Mouse (Mus musculus): ENCODE results near the gene Vars. TPM values are rescaled to one million over a fixed set of nuclear protein-coding genes. Genes with fewer than 3 reads are reported as not detected.

The Vars gene
- polyA plus RNA-seq, 1 experiment, result 208 TPM

DNA sequence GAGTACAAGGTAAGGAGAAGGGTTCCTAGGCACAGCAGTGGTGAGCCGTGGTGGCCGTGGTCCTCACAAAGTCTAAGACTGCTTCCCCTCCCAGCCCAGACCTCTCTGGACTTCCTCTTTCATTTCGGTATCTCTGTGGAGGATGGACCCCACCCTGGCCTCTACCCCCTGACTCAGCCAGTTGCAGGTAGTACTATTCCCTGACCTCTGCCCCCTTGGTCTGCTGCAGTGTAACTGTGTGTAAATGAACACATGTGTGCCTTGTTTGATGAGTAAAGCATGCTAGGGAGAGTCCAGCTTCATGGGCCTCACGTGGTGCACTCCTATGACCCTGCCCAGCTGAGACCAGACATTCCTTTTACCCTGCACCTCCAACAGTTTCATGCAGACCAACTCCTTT is 23.0 kb downstream of the Vars start:
- Histone ChIP-seq H3K4me3 (no peak overlapping the region), H3ac (ENCODE audit: control insufficient read depth, insufficient read length) (no peak overlapping the region), H3K36me3 (ENCODE audit: control insufficient read depth, insufficient read depth) (no peaks in the 10 kb centered on the region), H3K27me3 (ENCODE audit: control insufficient read depth, insufficient read depth, insufficient read length) (no peaks in the 10 kb centered on the region), H3K4me2 (ENCODE audit: low read depth) (no peak overlapping the region), H3K79me2 (ENCODE audit: control insufficient read depth, insufficient read depth) (no peaks in the 10 kb centered on the region)
- TF ChIP-seq MAX (IDR thresholded peaks at IDR 0.05; ENCODE audit: low read depth), result no peak
- no peak for TF ChIP-seq TCF12 (IDR thresholded peaks at IDR 0.05; ENCODE audit: insufficient read depth, poor library complexity, severe bottlenecking)
- TF ChIP-seq TCF3 (IDR thresholded peaks at IDR 0.05; ENCODE audit: insufficient read length, low read depth), result no peak
- TF ChIP-seq POLR2A (IDR thresholded peaks at IDR 0.05; ENCODE audit: insufficient read length, low read depth), result no peak
- TF ChIP-seq USF1 (IDR thresholded peaks at IDR 0.05; ENCODE audit: low read depth), result no peak
- no peak for TF ChIP-seq SRF (IDR thresholded peaks at IDR 0.05; ENCODE audit: control insufficient read depth, insufficient read length, low read depth)
- no peak for TF ChIP-seq REST (IDR thresholded peaks at IDR 0.05; ENCODE audit: insufficient read depth, insufficient read length)
- no peak for TF ChIP-seq MYOD1 (IDR thresholded peaks at IDR 0.05; ENCODE audit: control insufficient read depth in 1 of 3, insufficient read length in 2 of 3, low read depth in 2 of 3)
- no peak for TF ChIP-seq E2F4 (IDR thresholded peaks at IDR 0.05; ENCODE audit: insufficient read depth)
- TF ChIP-seq MYOG (IDR thresholded peaks at IDR 0.05; ENCODE audit: control insufficient read depth in 1 of 3, insufficient read depth in 1 of 3, insufficient read length in 2 of 3, low read depth in 2 of 3), result no peak
- no peak for TF ChIP-seq POLR2AphosphoS2 (IDR thresholded peaks at IDR 0.05; ENCODE audit: insufficient read length, low read depth)
- TF ChIP-seq CEBPB (IDR thresholded peaks at IDR 0.05; ENCODE audit: insufficient read depth, poor library complexity, severe bottlenecking), result no peak

DNA sequence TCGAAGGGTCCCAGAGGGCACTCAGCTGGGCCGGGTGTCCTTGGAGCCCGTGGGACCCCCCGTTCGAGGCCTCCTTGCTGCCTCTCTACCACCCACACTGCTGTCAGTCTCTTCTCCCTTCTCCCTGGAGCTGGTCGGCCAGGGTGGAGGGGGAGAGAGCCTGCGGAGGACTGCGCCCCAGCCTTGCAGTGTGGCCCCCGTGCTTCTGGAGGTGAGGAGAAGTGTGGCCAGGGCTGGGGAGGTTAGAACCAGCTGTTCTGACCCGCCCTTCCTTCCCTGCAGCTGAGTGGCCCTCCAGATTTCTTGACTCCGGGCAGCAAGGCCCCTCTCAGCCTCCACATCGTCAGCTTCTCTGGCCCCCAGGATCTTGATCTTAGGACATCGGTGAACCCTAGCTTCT is 23.5 kb downstream of the Vars start:
- no peaks in the 10 kb centered on the region for H3K27me3 ChIP-seq (ENCODE audit: control insufficient read depth, insufficient read depth, insufficient read length)
- H3K79me2 ChIP-seq (ENCODE audit: control insufficient read depth, insufficient read depth), result no peaks in the 10 kb centered on the region
- H3K36me3 ChIP-seq (ENCODE audit: control insufficient read depth, insufficient read depth), result no peaks in the 10 kb centered on the region
- no peak overlapping the region for H3ac ChIP-seq (ENCODE audit: control insufficient read depth, insufficient read length)
- no peak overlapping the region for H3K4me2 ChIP-seq (ENCODE audit: low read depth)
- H3K4me3 ChIP-seq, result no peak overlapping the region
- TF ChIP-seq POLR2A (IDR thresholded peaks at IDR 0.05; ENCODE audit: insufficient read length, low read depth), result no peak
- TF ChIP-seq MYOD1 (IDR thresholded peaks at IDR 0.05; ENCODE audit: control insufficient read depth in 1 of 3, insufficient read length in 2 of 3, low read depth in 2 of 3), result no peak
- no peak for TF ChIP-seq TCF3 (IDR thresholded peaks at IDR 0.05; ENCODE audit: insufficient read length, low read depth)
- no peak for TF ChIP-seq TCF12 (IDR thresholded peaks at IDR 0.05; ENCODE audit: insufficient read depth, poor library complexity, severe bottlenecking)
- TF ChIP-seq POLR2AphosphoS2 (IDR thresholded peaks at IDR 0.05; ENCODE audit: insufficient read length, low read depth), result no peak
- no peak for TF ChIP-seq CEBPB (IDR thresholded peaks at IDR 0.05; ENCODE audit: insufficient read depth, poor library complexity, severe bottlenecking)
- TF ChIP-seq REST (IDR thresholded peaks at IDR 0.05; ENCODE audit: insufficient read depth, insufficient read length), result no peak

DNA sequence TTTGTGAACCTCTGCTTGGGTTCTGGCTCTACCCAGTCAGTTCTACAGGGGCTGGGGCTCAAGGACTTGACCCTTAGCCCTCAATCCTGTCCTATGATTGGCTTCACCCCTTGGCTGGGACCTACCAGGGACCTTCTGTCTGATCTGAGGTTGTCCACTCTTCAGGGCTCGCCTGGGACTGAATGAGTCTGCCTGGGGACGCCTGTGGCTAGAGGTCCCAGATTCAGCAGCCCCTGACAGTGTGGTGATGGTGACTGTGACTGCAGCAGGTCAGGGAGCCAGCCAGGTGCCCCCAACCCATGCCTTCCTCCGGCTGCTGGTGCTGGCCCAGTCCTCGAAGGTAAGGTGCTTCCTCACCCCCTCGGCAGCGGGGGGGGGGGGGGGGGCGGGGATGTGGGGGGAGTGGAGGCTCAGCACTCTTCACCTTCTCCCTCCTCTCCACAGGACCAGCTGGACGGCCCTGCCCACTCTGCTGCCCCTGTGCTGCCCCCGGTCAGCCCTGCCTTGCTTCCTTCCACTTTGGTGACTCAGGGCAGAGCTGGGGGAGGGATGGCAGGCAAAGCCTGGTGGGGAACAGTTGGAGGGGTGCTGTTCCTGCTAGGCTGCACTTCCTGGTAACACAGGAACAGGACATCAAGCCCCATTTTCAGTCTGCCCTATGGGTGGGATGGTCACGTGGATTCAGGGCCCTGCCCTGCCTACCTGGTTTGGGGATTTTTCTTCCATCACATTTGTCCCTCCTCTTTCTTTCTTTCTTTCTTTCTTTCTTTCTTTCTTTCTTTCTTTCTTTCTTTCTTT is 24.1 kb downstream of the Vars start:
- no peak overlapping the region for H3K4me2 ChIP-seq (ENCODE audit: low read depth)
- no peaks in the 10 kb centered on the region for H3K27me3 ChIP-seq (ENCODE audit: control insufficient read depth, insufficient read depth, insufficient read length)
- no peaks in the 10 kb centered on the region for H3K36me3 ChIP-seq (ENCODE audit: control insufficient read depth, insufficient read depth)
- no peaks in the 10 kb centered on the region for H3K79me2 ChIP-seq (ENCODE audit: control insufficient read depth, insufficient read depth)
- H3ac ChIP-seq (ENCODE audit: control insufficient read depth, insufficient read length), result no peak overlapping the region
- TF ChIP-seq SRF (IDR thresholded peaks at IDR 0.05; ENCODE audit: control insufficient read depth, insufficient read length, low read depth) (no peak), MYOG (IDR thresholded peaks at IDR 0.05; ENCODE audit: control insufficient read depth in 1 of 3, insufficient read depth in 1 of 3, insufficient read length in 2 of 3, low read depth in 2 of 3) (no peak), CEBPB (IDR thresholded peaks at IDR 0.05; ENCODE audit: insufficient read depth, poor library complexity, severe bottlenecking) (no peak), E2F4 (IDR thresholded peaks at IDR 0.05; ENCODE audit: insufficient read depth) (no peak), REST (IDR thresholded peaks at IDR 0.05; ENCODE audit: insufficient read depth, insufficient read length) (no peak)
- H3K4me3 ChIP-seq, result no peak overlapping the region

DNA sequence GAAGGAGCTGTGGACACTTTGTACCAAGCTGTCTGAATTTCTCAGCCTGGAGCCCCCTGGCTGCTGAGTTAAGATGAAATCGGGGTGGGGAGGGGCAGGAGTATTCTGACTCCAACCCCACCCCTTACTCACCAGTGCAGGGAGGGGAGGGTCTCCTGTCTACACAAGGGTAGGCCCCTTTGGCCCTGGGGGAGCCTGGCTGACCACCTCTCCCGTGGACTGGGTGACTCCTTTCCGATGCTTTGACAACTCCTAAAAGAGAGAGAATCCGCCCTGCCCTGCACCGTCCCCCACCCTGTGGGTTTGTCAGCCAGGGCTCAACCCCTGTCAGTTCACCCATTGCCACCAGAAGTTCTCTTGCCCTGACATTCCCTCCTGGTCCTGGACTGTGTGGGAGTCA is 25.4 kb downstream of the Vars start:
- Histone ChIP-seq H3K36me3 (ENCODE audit: control insufficient read depth, insufficient read depth) (no peaks in the 10 kb centered on the region), H3K4me2 (ENCODE audit: low read depth) (no peak overlapping the region), H3K27me3 (ENCODE audit: control insufficient read depth, insufficient read depth, insufficient read length) (no peaks in the 10 kb centered on the region), H3K4me3 (no peak overlapping the region), H3ac (ENCODE audit: control insufficient read depth, insufficient read length) (no peak overlapping the region), H3K79me2 (ENCODE audit: control insufficient read depth, insufficient read depth) (no peaks in the 10 kb centered on the region)
- TF ChIP-seq MYOG (IDR thresholded peaks at IDR 0.05; ENCODE audit: control insufficient read depth in 1 of 3, insufficient read depth in 1 of 3, insufficient read length in 2 of 3, low read depth in 2 of 3), result no peak
- TF ChIP-seq USF1 (IDR thresholded peaks at IDR 0.05; ENCODE audit: low read depth), result no peak
- no peak for TF ChIP-seq CEBPB (IDR thresholded peaks at IDR 0.05; ENCODE audit: insufficient read depth, poor library complexity, severe bottlenecking)
- TF ChIP-seq REST (IDR thresholded peaks at IDR 0.05; ENCODE audit: insufficient read depth, insufficient read length), result no peak
- no peak for TF ChIP-seq E2F4 (IDR thresholded peaks at IDR 0.05; ENCODE audit: insufficient read depth)
- TF ChIP-seq MAX (IDR thresholded peaks at IDR 0.05; ENCODE audit: low read depth), result no peak
- TF ChIP-seq MYOD1 (IDR thresholded peaks at IDR 0.05; ENCODE audit: control insufficient read depth in 1 of 3, insufficient read length in 2 of 3, low read depth in 2 of 3), result no peak
- TF ChIP-seq TCF12 (IDR thresholded peaks at IDR 0.05; ENCODE audit: insufficient read depth, poor library complexity, severe bottlenecking), result no peak
- no peak for TF ChIP-seq SRF (IDR thresholded peaks at IDR 0.05; ENCODE audit: control insufficient read depth, insufficient read length, low read depth)
- TF ChIP-seq POLR2A (IDR thresholded peaks at IDR 0.05; ENCODE audit: insufficient read length, low read depth), result no peak
- TF ChIP-seq TCF3 (IDR thresholded peaks at IDR 0.05; ENCODE audit: insufficient read length, low read depth), result no peak
- no peak for TF ChIP-seq POLR2AphosphoS2 (IDR thresholded peaks at IDR 0.05; ENCODE audit: insufficient read length, low read depth)

Data from myocyte (in vitro differentiated cells).